Mouse (Mus musculus) MEL (cell line): ENCODE results near the gene Akap5. TPM values are rescaled to one million over a fixed set of nuclear protein-coding genes. Genes with fewer than 3 reads are reported as not detected.

Experiments used
- DNase-seq: peaks from one replicate; pipeline ENCODE4 v3.0.0; 2011; ENCODE audit warnings: low read depth, low spot score
- H3K27ac ChIP-seq: 2 replicates; pipeline ENCODE4 v1.5.1; 2012; ENCODE audit warnings: low read depth, mild to moderate bottlenecking, control low read depth, low read length, moderate library complexity; ENCODE audit not compliant: control insufficient read depth
- H3K27me3 ChIP-seq, 2 experiments: fragments of 150-350 bp in 1 of 2; sonication (generic) in 1 of 2; 2 replicates each; pipeline ENCODE4 v1.6.1; 2012; ENCODE audit warnings: low read length in 2 of 2, mild to moderate bottlenecking in 2 of 2, improper control_type of control experiment in 1 of 2, moderate library complexity in 1 of 2; ENCODE audit not compliant: insufficient read depth in 2 of 2, control insufficient read depth in 1 of 2
- H3K36me3 ChIP-seq, 2 experiments: 2 replicates each; pipeline ENCODE4 v1.6.1; 2012 to 2014; ENCODE audit warnings: low read length in 2 of 2, improper control_type of control experiment in 1 of 2, inconsistent platforms in 1 of 2, mild to moderate bottlenecking in 1 of 2; ENCODE audit not compliant: insufficient read depth in 2 of 2, control insufficient read depth in 1 of 2
- H3K4me1 ChIP-seq, 2 experiments: fragments of 150-350 bp in 1 of 2; sonication (generic) in 1 of 2; 2 replicates each; pipeline ENCODE4 v1.6.1; 2012; ENCODE audit warnings: low read length in 2 of 2, improper control_type of control experiment in 1 of 2, mild to moderate bottlenecking in 1 of 2; ENCODE audit not compliant: insufficient read depth in 2 of 2, control insufficient read depth in 1 of 2
- H3K4me3 ChIP-seq, 2 experiments: fragments of 150-350 bp in 1 of 2; sonication (generic) in 1 of 2; 2 replicates each; pipeline ENCODE4 v1.5.1; 2012; ENCODE audit warnings: low read depth in 2 of 2, low read length in 2 of 2, mild to moderate bottlenecking in 2 of 2, moderate library complexity in 2 of 2, control low read depth in 1 of 2, improper control_type of control experiment in 1 of 2; ENCODE audit not compliant: control insufficient read depth in 1 of 2, insufficient read depth in 1 of 2
- H3K79me2 ChIP-seq: 2 replicates; pipeline ENCODE4 v1.6.1; 2012; ENCODE audit warnings: mild to moderate bottlenecking, low read length, moderate library complexity; ENCODE audit not compliant: control insufficient read depth, poor library complexity, insufficient read depth
- H3K9ac ChIP-seq: 2 replicates; pipeline ENCODE4 v1.6.1; 2012; ENCODE audit warnings: low read depth, mild to moderate bottlenecking, control low read depth, low read length, moderate library complexity; ENCODE audit not compliant: control insufficient read depth, poor library complexity, severe bottlenecking
- H3K9me3 ChIP-seq: fragments of 150-350 bp; sonication (generic); replicated peaks from 2 replicates; pipeline ENCODE4 v1.6.1; 2012; ENCODE audit warnings: mild to moderate bottlenecking, low read length, improper control_type of control experiment, moderate library complexity; ENCODE audit not compliant: insufficient read depth
- BHLHE40 ChIP-seq: IDR thresholded peaks from 2 replicates; pipeline ENCODE4 v1.6.1; 2012; ENCODE audit warnings: low read depth, mild to moderate bottlenecking, inconsistent platforms, low read length, improper control_type of control experiment, borderline replicate concordance
- E2F4 ChIP-seq: IDR thresholded peaks from 2 replicates; pipeline ENCODE4 v1.6.1; 2011; ENCODE audit warnings: low read depth, low read length, improper control_type of control experiment, borderline replicate concordance
- EP300 ChIP-seq, 2 experiments: IDR thresholded peaks; 2 replicates each; pipeline ENCODE4 v1.6.1; 2011; ENCODE audit warnings: improper control_type of control experiment in 2 of 2, low read length in 2 of 2, low read depth in 1 of 2, mild to moderate bottlenecking in 1 of 2
- ETS1 ChIP-seq: IDR thresholded peaks from 2 replicates; pipeline ENCODE4 v1.6.1; 2012; ENCODE audit warnings: low read depth, mild to moderate bottlenecking, inconsistent platforms, low read length, improper control_type of control experiment, moderate library complexity
- GABPA ChIP-seq: IDR thresholded peaks from 2 replicates; pipeline ENCODE4 v1.6.1; 2012; ENCODE audit warnings: low read depth, mild to moderate bottlenecking, inconsistent platforms, low read length, improper control_type of control experiment, moderate library complexity
- GATA1 ChIP-seq: IDR thresholded peaks from 2 replicates; pipeline ENCODE4 v1.6.1; 2011; ENCODE audit warnings: low read depth, low read length, improper control_type of control experiment
- HCFC1 ChIP-seq: IDR thresholded peaks from 2 replicates; pipeline ENCODE4 v1.6.1; 2012; ENCODE audit warnings: low read depth, mild to moderate bottlenecking, inconsistent platforms, low read length, improper control_type of control experiment, moderate library complexity
- JUND ChIP-seq: IDR thresholded peaks from 2 replicates; pipeline ENCODE4 v1.6.1; 2011; ENCODE audit warnings: low read depth, mild to moderate bottlenecking, improper control_type of control experiment, low read length
- MAX ChIP-seq: IDR thresholded peaks from 2 replicates; pipeline ENCODE4 v1.6.1; 2011; ENCODE audit warnings: low read length, improper control_type of control experiment
- MEF2A ChIP-seq: IDR thresholded peaks from 2 replicates; pipeline ENCODE4 v1.6.1; 2014; ENCODE audit warnings: low read depth, mild to moderate bottlenecking, inconsistent platforms, low read length, improper control_type of control experiment; ENCODE audit not compliant: poor library complexity, insufficient replicate concordance, severe bottlenecking; ENCODE audit errors: extremely low read depth
- MYB ChIP-seq: IDR thresholded peaks from 2 replicates; pipeline ENCODE4 v1.6.1; 2011; ENCODE audit warnings: mild to moderate bottlenecking, low read depth, low read length, improper control_type of control experiment
- MYC ChIP-seq: IDR thresholded peaks from 2 replicates; pipeline ENCODE4 v1.6.1; 2011; ENCODE audit warnings: low read depth, mild to moderate bottlenecking, low read length, improper control_type of control experiment, moderate library complexity
- NELFE ChIP-seq: IDR thresholded peaks from 2 replicates; pipeline ENCODE4 v1.6.1; 2011; ENCODE audit warnings: low read depth, low read length, improper control_type of control experiment
- POLR2A ChIP-seq, 2 experiments: IDR thresholded peaks; 2 replicates each; pipeline ENCODE4 v1.6.1; 2011 to 2012; ENCODE audit warnings: low read length in 2 of 2, mild to moderate bottlenecking in 2 of 2, control low read depth in 1 of 2, improper control_type of control experiment in 1 of 2, low read depth in 1 of 2, moderate library complexity in 1 of 2; ENCODE audit not compliant: control insufficient read depth in 1 of 2, insufficient read depth in 1 of 2, poor library complexity in 1 of 2
- RAD21 ChIP-seq: IDR thresholded peaks from 2 replicates; pipeline ENCODE4 v1.6.1; 2011; ENCODE audit warnings: mild to moderate bottlenecking, low read depth, low read length, improper control_type of control experiment
- SIN3A ChIP-seq: IDR thresholded peaks from 2 replicates; pipeline ENCODE4 v1.6.1; 2012; ENCODE audit warnings: low read length, improper control_type of control experiment, inconsistent platforms
- SMC3 ChIP-seq: IDR thresholded peaks from 2 replicates; pipeline ENCODE4 v1.6.1; 2011; ENCODE audit warnings: low read depth, low read length, improper control_type of control experiment
- TAL1 ChIP-seq: IDR thresholded peaks from 2 replicates; pipeline ENCODE4 v1.6.1; 2012; ENCODE audit warnings: mild to moderate bottlenecking, inconsistent platforms, low read length, moderate library complexity, mixed read lengths
- TBP ChIP-seq: IDR thresholded peaks from 2 replicates; pipeline ENCODE4 v1.8.0; 2011; ENCODE audit warnings: low read depth, low read length, improper control_type of control experiment
- TCF12 ChIP-seq: IDR thresholded peaks from 2 replicates; pipeline ENCODE4 v1.6.1; 2014; ENCODE audit warnings: low read depth, mild to moderate bottlenecking, inconsistent platforms, low read length, improper control_type of control experiment, moderate library complexity
- UBTF ChIP-seq: IDR thresholded peaks from 2 replicates; pipeline ENCODE4 v1.6.1; 2012; ENCODE audit warnings: low read depth, mild to moderate bottlenecking, inconsistent platforms, low read length, improper control_type of control experiment, moderate library complexity, borderline replicate concordance; ENCODE audit not compliant: insufficient read depth
- USF2 ChIP-seq, 2 experiments: IDR thresholded peaks; 2 replicates each; pipeline ENCODE4 v1.6.1; 2011 to 2012; ENCODE audit warnings: improper control_type of control experiment in 2 of 2, low read length in 2 of 2, borderline replicate concordance in 1 of 2, inconsistent platforms in 1 of 2, low read depth in 1 of 2, mild to moderate bottlenecking in 1 of 2; ENCODE audit not compliant: insufficient read depth in 1 of 2
- ZKSCAN1 ChIP-seq: IDR thresholded peaks from 2 replicates; pipeline ENCODE4 v1.6.1; 2012; ENCODE audit warnings: low read depth, mild to moderate bottlenecking, inconsistent platforms, low read length, improper control_type of control experiment, moderate library complexity
- ZMIZ1 ChIP-seq: IDR thresholded peaks from 2 replicates; pipeline ENCODE4 v1.6.1; 2012; ENCODE audit warnings: low read depth, mild to moderate bottlenecking, inconsistent platforms, low read length, improper control_type of control experiment, moderate library complexity
- ZNF384 ChIP-seq: IDR thresholded peaks from 2 replicates; pipeline ENCODE4 v1.6.1; 2012; ENCODE audit warnings: low read depth, mild to moderate bottlenecking, inconsistent platforms, low read length, improper control_type of control experiment
- polyA plus RNA-seq, 2 experiments: library from polyadenylated mRNA; stranded (reverse) in 1 of 2; unstranded in 1 of 2; fragments of >175 nt in 1 of 2; fragments of >200 nt in 1 of 2; gene quantifications; 2 replicates each; pipeline versions ENCODE4 v1.2.1 to v1.2.4; 2012; ENCODE audit warnings: low replicate concordance in 2 of 2, low read depth in 1 of 2; ENCODE audit not compliant: insufficient read length in 2 of 2, insufficient read depth in 1 of 2, missing spikeins in 1 of 2
- total RNA-seq: library from RNA; depleted of rRNA; stranded (reverse); fragments of 300-350 nt; gene quantifications from 2 replicates; pipeline ENCODE4 v1.2.3, GENCODE M21; 2012

The Akap5 gene
- total and polyA plus RNA-seq, 3 experiments = 0.65 to 0.69 TPM; not detected in 1

- no peaks in the 10 kb centered on the region for H3K27me3 ChIP-seq
- peaks cover 0 to 3% of the 10 kb centered on the region in 2 experiments; a peak in 2 of 4 replicates for H3K4me1 ChIP-seq
- no peaks in the 10 kb centered on the region for H3K79me2 ChIP-seq
- DNase-seq = peak; percentile 54
- no peaks in the 10 kb centered on the region for H3K9me3 ChIP-seq
- H3K9ac ChIP-seq = no peak overlapping the region
- H3K4me3 ChIP-seq = no peak overlapping the region
- TF ChIP-seq EP300 (IDR thresholded peaks at IDR 0.05; ENCODE audit: low read depth in 1 of 2, low read length in 2 of 2) = peak; percentile 14 to 49; a peak in 2 of 4 replicates
- TF ChIP-seq TAL1 = peak; percentile 81
- no peak for TF ChIP-seq HCFC1
- TF ChIP-seq TCF12 = peak; percentile 53
- peak; percentile 32; the same call in 1 of the 2 replicates for TF ChIP-seq GATA1
- TF ChIP-seq, all 39 proteins: peak for 4
- peak overlapping the region; percentile 25; the same call in 1 of the 2 replicates for H3K27ac ChIP-seq
- peaks cover 14 to 33% of the 10 kb centered on the region in 2 experiments for H3K36me3 ChIP-seq
Measured at GRCm38 (mm10) chr12:76310007-76310406, 14.7 kb upstream of the Akap5 start.

- no peaks in the 10 kb centered on the region for H3K9me3 ChIP-seq
- H3K27ac ChIP-seq = no peak overlapping the region
- H3K36me3 ChIP-seq = peaks cover 14 to 26% of the 10 kb centered on the region in 2 experiments
- H3K9ac ChIP-seq = no peak overlapping the region
- no peak for TF ChIP-seq TCF12
- TF ChIP-seq UBTF = no peak
- TF ChIP-seq MEF2A = no peak
- no peak for TF ChIP-seq SMC3
- TF ChIP-seq EP300 (IDR thresholded peaks at IDR 0.05; ENCODE audit: low read depth in 1 of 2, low read length in 2 of 2) = no peak
- TF ChIP-seq MAX = no peak
- no peak for TF ChIP-seq RAD21
- no peak overlapping the region for H3K4me3 ChIP-seq
- no peaks in the 10 kb centered on the region for H3K79me2 ChIP-seq
- no peak for DNase-seq
- H3K4me1 ChIP-seq = peaks cover 0 to 3% of the 10 kb centered on the region in 2 experiments; a peak in 2 of 4 replicates
- H3K27me3 ChIP-seq = no peaks in the 10 kb centered on the region
Measured at GRCm38 (mm10) chr12:76310633-76311032, 14.1 kb upstream of the Akap5 start.

- no peaks in the 10 kb centered on the region for H3K9me3 ChIP-seq
- no peaks in the 10 kb centered on the region for H3K27me3 ChIP-seq
- H3K79me2 ChIP-seq = no peaks in the 10 kb centered on the region
- peaks cover 14 to 24% of the 10 kb centered on the region in 2 experiments for H3K36me3 ChIP-seq
- no peak overlapping the region for H3K4me3 ChIP-seq
- DNase-seq = no peak
- no peak overlapping the region for H3K9ac ChIP-seq
- peaks cover 0 to 3% of the 10 kb centered on the region in 2 experiments; a peak in 2 of 4 replicates for H3K4me1 ChIP-seq
- TF ChIP-seq SIN3A (no peak), TBP (no peak), GABPA (no peak), TCF12 (no peak), UBTF (no peak), ZMIZ1 (no peak), NELFE (no peak), ZKSCAN1 (no peak), MYC (no peak), EP300 (IDR thresholded peaks at IDR 0.05; ENCODE audit: low read depth in 1 of 2, low read length in 2 of 2) (no peak), ZNF384 (no peak), USF2 (IDR thresholded peaks at IDR 0.05; ENCODE audit: borderline replicate concordance in 1 of 2, insufficient read depth in 1 of 2, low read depth in 1 of 2, low read length in 2 of 2) (no peak), POLR2A (IDR thresholded peaks at IDR 0.05; ENCODE audit: control insufficient read depth in 1 of 2, insufficient read depth in 1 of 2, low read depth in 1 of 2, low read length in 2 of 2, poor library complexity in 1 of 2) (no peak), E2F4 (no peak), ETS1 (no peak), JUND (no peak), MYB (no peak), BHLHE40 (no peak)
- TF ChIP-seq, all 39 proteins: peak for 0
- H3K27ac ChIP-seq = no peak overlapping the region
Measured at GRCm38 (mm10) chr12:76311227-76311626, 13.5 kb upstream of the Akap5 start.
